Mouse (Mus musculus) cerebellum, adult 2 months (tissue): ENCODE measurements around the gene Cd83.

Source experiments
- CTCF ChIP-seq: fragments of 200-500 bp; IDR thresholded peaks from 2 replicates; pipeline ENCODE4 v1.5.1; 2011; ENCODE audit warnings: low read depth, mild to moderate bottlenecking, control low read depth, low read length, moderate library complexity, borderline replicate concordance; ENCODE audit not compliant: insufficient read depth
- POLR2A ChIP-seq: fragments of 200-500 bp; IDR thresholded peaks from 2 replicates; pipeline ENCODE4 v1.6.1; 2011; ENCODE audit warnings: low read length, control low read depth, borderline replicate concordance; ENCODE audit not compliant: insufficient read depth

- TF ChIP-seq CTCF = no peak
- no peak for TF ChIP-seq POLR2A
These were observed 37.7 kb downstream of the Cd83 start for GRCm38 (mm10) chr13:43822306-43822705.
